In the genomic region with DNA sequence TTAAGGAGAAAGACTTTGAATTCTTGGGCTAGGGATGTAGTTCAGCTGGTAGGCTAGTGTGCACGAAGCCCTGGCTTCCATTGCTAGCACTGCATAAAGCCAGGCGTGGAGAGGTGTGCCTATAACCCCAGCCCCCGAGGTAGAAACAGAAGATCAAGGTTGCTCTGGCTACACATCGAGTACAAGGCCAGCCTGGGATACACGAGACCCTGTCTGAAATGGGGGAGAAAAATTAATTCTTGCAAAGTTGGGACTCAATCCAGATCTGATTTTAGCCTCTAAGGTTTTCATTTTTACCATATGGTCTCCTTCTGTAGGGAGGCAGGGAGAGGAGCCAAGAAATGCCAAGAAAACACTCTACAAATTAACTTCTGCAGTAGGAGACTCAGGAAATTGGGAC, we compare ENCODE assay signal across 12 mouse cellular contexts. TPM values are rescaled to one million over a fixed set of nuclear protein-coding genes. Genes with fewer than 3 reads are reported as not detected.
DNase-seq lines count a peak whose midpoint lies in the region; ATAC-seq and TF ChIP-seq lines count a peak whose summit lies in the region.
"Had no signal": no experiment of that assay in that cellular context is flagged by ENCODE, and none has a peak within 500 bp of the region (broad histone marks: within the 10 kb centered on the region; RNA-seq: fewer than 3 reads in every experiment).

No protein-coding gene starts in this region.

- H3K9ac ChIP-seq in forebrain, embryonic 14.5 days (ENCODE audit: low read length): no peak overlapping the region
- no peak overlapping the region for H3K9ac ChIP-seq in forebrain, embryonic 13.5 days
- H3K9ac ChIP-seq: midbrain, embryonic 12.5 days had no signal

- DNase-seq in forebrain, embryonic 14.5 days (ENCODE audit: low spot score): peak; percentile 58
- peak; percentile 17 to 46 for DNase-seq in layer of hippocampus, adult 18-20 months (ENCODE audit: low spot score in 2 of 2)
- no peak for DNase-seq in layer of hippocampus, adult 9-10 months (ENCODE audit: low spot score)
- DNase-seq in layer of hippocampus, adult 2 months (ENCODE audit: low spot score in 2 of 2): peak; percentile 17 to 43
- DNase-seq in right cerebral cortex, postnatal 10 days (ENCODE audit: low spot score in 2 of 2): peak; percentile 34 to 58
- DNase-seq in neural tube, embryonic 10.5 days (ENCODE audit: extremely low spot score, low spot score): no peak
- no peak for DNase-seq in gastrocnemius, adult 8-10 months (ENCODE audit: low spot score in 2 of 2)
- DNase-seq: adrenal gland, postnatal 25 days; lung, postnatal 36 days had no signal

- H3K4me2 ChIP-seq in forebrain, embryonic 14.5 days (ENCODE audit: low read length): no peak overlapping the region
- no peak overlapping the region for H3K4me2 ChIP-seq in forebrain, embryonic 13.5 days
- H3K4me2 ChIP-seq: liver, embryonic 11.5 days; midbrain, embryonic 12.5 days had no signal

- H3K36me3 ChIP-seq in forebrain, embryonic 14.5 days (ENCODE audit: control insufficient read depth, insufficient read depth, low read length): no peaks in the 10 kb centered on the region
- H3K36me3 ChIP-seq in forebrain, embryonic 13.5 days (ENCODE audit: poor library complexity, severe bottlenecking): no peaks in the 10 kb centered on the region
- H3K36me3 ChIP-seq: midbrain, embryonic 12.5 days had no signal

- no peak overlapping the region for H3K27ac ChIP-seq in forebrain, embryonic 14.5 days (ENCODE audit: low read depth, low read length)
- H3K27ac ChIP-seq in forebrain, embryonic 13.5 days: no peak overlapping the region
- H3K27ac ChIP-seq in layer of hippocampus, adult 2 months: no peak overlapping the region
- H3K27ac ChIP-seq: midbrain, embryonic 12.5 days had no signal

- H3K27me3 ChIP-seq in forebrain, embryonic 14.5 days (replicated peaks; ENCODE audit: control insufficient read depth, insufficient read depth, low read length): no peaks in the 10 kb centered on the region
- no peaks in the 10 kb centered on the region for H3K27me3 ChIP-seq in forebrain, embryonic 13.5 days
- H3K27me3 ChIP-seq: midbrain, embryonic 12.5 days had no signal

- H3K9me3 ChIP-seq in forebrain, embryonic 14.5 days (replicated peaks; ENCODE audit: control insufficient read depth, low read length): no peaks in the 10 kb centered on the region
- H3K9me3 ChIP-seq in forebrain, embryonic 13.5 days (replicated peaks): no peaks in the 10 kb centered on the region
- H3K9me3 ChIP-seq: midbrain, embryonic 12.5 days had no signal

- no peaks in the 10 kb centered on the region for H3K4me1 ChIP-seq in forebrain, embryonic 14.5 days (ENCODE audit: control insufficient read depth, insufficient read depth, low read length)
- no peaks in the 10 kb centered on the region for H3K4me1 ChIP-seq in forebrain, embryonic 13.5 days
- H3K4me1 ChIP-seq: midbrain, embryonic 12.5 days had no signal

- no peak overlapping the region for H3K4me3 ChIP-seq in forebrain, embryonic 14.5 days (ENCODE audit: low read depth, low read length)
- no peak overlapping the region for H3K4me3 ChIP-seq in forebrain, embryonic 13.5 days
- H3K4me3 ChIP-seq in layer of hippocampus, adult 2 months: no peak overlapping the region
- H3K4me3 ChIP-seq: midbrain, embryonic 12.5 days had no signal

- no peak for ATAC-seq in forebrain, embryonic 14.5 days
- no peak for ATAC-seq in forebrain, embryonic 13.5 days

- WGBS in forebrain, embryonic 14.5 days: 76% methylated on average over 5 of the region's 5 CpGs
- WGBS in forebrain, embryonic 13.5 days: 88% methylated on average over 5 of the region's 5 CpGs

- no peak for TF ChIP-seq CTCF in layer of hippocampus, adult 2 months (conservative IDR thresholded peaks at IDR 0.05)

RNA-seq across cellular contexts. Expression of a gene that starts 36.0 kb away (rescaled TPM):
- polyA plus RNA-seq in forebrain, embryonic 14.5 days (2014; fragmentation: Nextera tagmentation; extraction: Ambion mirVana): 3.4 and 5.3 TPM in 2 replicates
- polyA plus RNA-seq in forebrain, embryonic 13.5 days (2015; fragmentation: Nextera tagmentation; extraction: Ambion mirVana): 9.9 and 10.2 TPM in 2 replicates
- total RNA-seq in layer of hippocampus, adult 18-20 months (2021): 10 to 100 TPM; 48.1 to 57.3 TPM
- total RNA-seq in layer of hippocampus, adult 2 months (2021): 10 to 100 TPM; 57.4 to 69.3 TPM
- 10 to 100 TPM; 16.2 to 19.2 (median 17.0) TPM for total RNA-seq in gastrocnemius, adult 8-10 months (2022)

Comparison
In these comparisons a context has a peak if more than half of its experiments do, and no peak if none do; other contexts are left out.
1. DNase-seq: peak in forebrain, embryonic 14.5 days (single experiment), layer of hippocampus, adult 18-20 months (2 of 2), layer of hippocampus, adult 2 months (2 of 2) and right cerebral cortex, postnatal 10 days (2 of 2); none in layer of hippocampus, adult 9-10 months (single experiment), neural tube, embryonic 10.5 days (single experiment) and gastrocnemius, adult 8-10 months (0 of 2).